Mouse (Mus musculus): ENCODE measurements around the gene Cnot11. TPM values are rescaled to one million over a fixed set of nuclear protein-coding genes. Genes with fewer than 3 reads are reported as not detected.
A peak's percentile ranks its signal among the peaks of the same experiment; 100 is the strongest.

Gene Cnot11
- 37.3 and 50.9 TPM in 2 replicates for polyA plus RNA-seq (2012; rRNA removed)

DNA sequence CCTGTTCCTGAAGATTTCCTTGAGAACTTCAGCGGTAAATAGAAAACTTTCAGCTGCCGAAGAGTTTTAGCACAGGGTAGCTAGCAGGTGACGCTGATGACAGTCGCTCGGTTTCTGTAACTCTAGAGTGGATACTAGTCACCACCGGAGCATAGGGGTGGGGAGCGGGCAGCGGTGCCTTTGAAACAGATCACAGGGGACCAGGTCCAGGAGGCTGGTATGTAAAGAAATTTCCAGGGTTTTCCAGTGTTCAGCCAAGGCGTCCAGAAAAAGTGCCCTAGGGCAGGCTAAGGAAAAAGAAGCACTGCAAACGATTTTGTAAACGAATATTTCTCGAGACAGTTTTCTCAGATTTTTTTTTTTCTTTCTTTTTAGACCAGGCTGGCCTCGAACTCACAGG is at the start of gene Cnot11:
Cnot11 (plus strand) TSS at position 162 of the 400 bp plus-strand sequence.
- Histone ChIP-seq H3K4me3 (ENCODE audit: control insufficient read depth, insufficient read depth, low read length) (peak within 1 kb of the TSS; percentile 67), H3K36me3 (ENCODE audit: control insufficient read depth, insufficient read depth, low read length) (peaks cover 18% of the 10 kb centered on the region), H3K4me1 (replicated peaks; ENCODE audit: control insufficient read depth, insufficient read depth, low read length) (peaks cover 5% of the 10 kb centered on the region), H3K27ac (ENCODE audit: control insufficient read depth, insufficient read depth, low read length) (no peak within 1 kb of the TSS), H3K27me3 (ENCODE audit: control insufficient read depth, insufficient read depth, low read length) (no peaks in the 10 kb centered on the region)
- no peak for DNase-seq
- TF ChIP-seq POLR2A (IDR thresholded peaks at IDR 0.05; ENCODE audit: control insufficient read depth, extremely low read depth, insufficient read depth, low read length, poor library complexity) (no peak), CTCF (IDR thresholded peaks at IDR 0.05; ENCODE audit: borderline replicate concordance, control insufficient read depth, extremely low read depth, insufficient read depth, low read length, poor library complexity) (no peak)
- WGBS: 66% methylated on average over 13 of the region's 13 CpGs

DNA sequence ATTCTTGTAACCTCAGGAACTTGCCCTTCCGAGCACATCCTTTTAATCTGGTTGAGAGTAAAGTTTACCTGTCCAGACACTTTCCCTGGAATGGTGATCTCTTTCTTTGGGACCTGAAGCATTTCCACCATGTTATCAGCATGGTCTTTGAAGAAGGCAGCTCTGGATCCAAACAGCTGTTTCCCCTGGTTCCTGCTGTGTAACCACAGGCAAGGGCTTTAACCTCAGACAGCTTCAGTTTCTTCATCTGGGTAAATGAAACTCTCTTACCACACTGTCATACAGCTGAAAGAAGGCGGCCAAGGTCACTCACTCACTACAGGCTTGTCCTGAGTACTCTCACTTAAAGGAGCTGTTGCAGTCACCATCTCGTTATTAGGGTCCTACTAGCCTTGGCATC is 47.4 kb upstream of the Cnot11 start:
- Histone ChIP-seq H3K36me3 (ENCODE audit: control insufficient read depth, insufficient read depth, low read length) (no peaks in the 10 kb centered on the region), H3K4me1 (replicated peaks; ENCODE audit: control insufficient read depth, insufficient read depth, low read length) (0 out of 2 replicates have a peak, but pooled peaks cover 4% of the 10 kb centered on the region), H3K27ac (ENCODE audit: control insufficient read depth, insufficient read depth, low read length) (no peak overlapping the region), H3K4me3 (ENCODE audit: control insufficient read depth, insufficient read depth, low read length) (no peak overlapping the region), H3K27me3 (ENCODE audit: control insufficient read depth, insufficient read depth, low read length) (no peaks in the 10 kb centered on the region)
- TF ChIP-seq POLR2A (IDR thresholded peaks at IDR 0.05; ENCODE audit: control insufficient read depth, extremely low read depth, insufficient read depth, low read length, poor library complexity) (no peak), CTCF (IDR thresholded peaks at IDR 0.05; ENCODE audit: borderline replicate concordance, control insufficient read depth, extremely low read depth, insufficient read depth, low read length, poor library complexity) (no peak)
- DNase-seq: no peak
- 30% methylated on average over 3 of the region's 3 CpGs for WGBS

DNA sequence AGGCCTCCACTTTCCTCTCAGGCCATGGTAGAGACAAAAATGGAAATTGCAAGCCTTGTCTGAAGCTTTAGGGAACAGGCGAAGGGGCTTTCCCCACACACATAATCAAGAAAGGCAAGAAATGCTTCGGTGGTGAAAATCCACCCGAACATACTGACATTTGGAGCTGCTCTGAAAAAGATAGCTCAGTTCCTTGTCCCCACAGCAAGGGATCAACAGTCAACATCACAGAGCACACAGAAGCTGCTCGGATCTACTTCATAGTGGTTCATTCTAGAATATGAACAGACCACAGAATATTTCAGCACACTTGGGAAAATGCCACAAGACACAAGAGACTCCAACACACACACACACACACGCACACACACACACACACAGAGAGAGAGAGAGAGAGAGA is 41.6 kb upstream of the Cnot11 start:
- TF ChIP-seq POLR2A (IDR thresholded peaks at IDR 0.05; ENCODE audit: control insufficient read depth, extremely low read depth, insufficient read depth, low read length, poor library complexity) (no peak), CTCF (IDR thresholded peaks at IDR 0.05; ENCODE audit: borderline replicate concordance, control insufficient read depth, extremely low read depth, insufficient read depth, low read length, poor library complexity) (no peak)
- Histone ChIP-seq H3K4me3 (ENCODE audit: control insufficient read depth, insufficient read depth, low read length) (no peak overlapping the region), H3K4me1 (replicated peaks; ENCODE audit: control insufficient read depth, insufficient read depth, low read length) (no peaks in the 10 kb centered on the region), H3K36me3 (ENCODE audit: control insufficient read depth, insufficient read depth, low read length) (no peaks in the 10 kb centered on the region), H3K27me3 (ENCODE audit: control insufficient read depth, insufficient read depth, low read length) (no peaks in the 10 kb centered on the region), H3K27ac (ENCODE audit: control insufficient read depth, insufficient read depth, low read length) (no peak overlapping the region)
- WGBS: 46% methylated on average over 5 of the region's 5 CpGs
- no peak for DNase-seq

DNA sequence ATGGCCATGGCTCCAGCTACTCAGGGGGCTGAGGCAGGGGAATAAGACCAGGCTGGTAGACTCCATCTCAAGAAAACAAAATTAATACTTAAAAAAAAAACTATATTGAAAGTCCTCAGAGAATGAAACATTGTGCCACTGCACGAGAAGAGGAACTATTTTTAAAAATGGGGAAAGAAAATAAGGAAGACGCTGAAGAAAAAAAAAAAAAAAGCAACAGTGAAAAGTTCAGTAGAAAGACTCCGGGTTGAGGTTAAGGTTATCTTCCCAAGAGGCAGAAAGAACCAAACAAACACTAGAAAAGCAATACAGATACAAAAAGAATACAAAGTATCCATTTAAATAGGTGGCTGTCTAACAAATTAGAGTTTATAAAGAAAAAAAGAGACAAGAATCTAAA is 41.1 kb upstream of the Cnot11 start:
- Histone ChIP-seq H3K4me1 (replicated peaks; ENCODE audit: control insufficient read depth, insufficient read depth, low read length) (no peaks in the 10 kb centered on the region), H3K27me3 (ENCODE audit: control insufficient read depth, insufficient read depth, low read length) (no peaks in the 10 kb centered on the region), H3K27ac (ENCODE audit: control insufficient read depth, insufficient read depth, low read length) (no peak overlapping the region), H3K36me3 (ENCODE audit: control insufficient read depth, insufficient read depth, low read length) (no peaks in the 10 kb centered on the region), H3K4me3 (ENCODE audit: control insufficient read depth, insufficient read depth, low read length) (no peak overlapping the region)
- TF ChIP-seq CTCF (IDR thresholded peaks at IDR 0.05; ENCODE audit: borderline replicate concordance, control insufficient read depth, extremely low read depth, insufficient read depth, low read length, poor library complexity) (no peak), POLR2A (IDR thresholded peaks at IDR 0.05; ENCODE audit: control insufficient read depth, extremely low read depth, insufficient read depth, low read length, poor library complexity) (no peak)
- DNase-seq: no peak
- 10% methylated on average over 3 of the region's 3 CpGs for WGBS

DNA sequence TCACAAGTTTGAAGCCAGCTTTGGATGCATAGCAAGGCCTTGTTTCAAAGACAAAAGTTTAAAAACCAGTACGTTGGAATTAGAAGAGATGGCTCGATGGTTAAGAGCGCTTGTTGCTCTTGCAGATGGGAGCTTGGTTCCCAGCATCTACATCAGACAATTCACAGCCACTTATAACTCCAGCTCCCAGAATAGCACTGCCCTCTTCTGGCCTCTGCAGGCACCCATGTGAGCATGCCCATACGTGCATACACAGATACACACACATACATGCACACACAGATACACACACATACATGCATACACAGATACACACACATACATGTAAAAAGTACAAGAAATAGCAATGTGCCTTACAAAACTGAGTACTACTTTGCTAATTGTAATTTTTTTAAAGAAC is 37.8 kb upstream of the Cnot11 start:
- no peaks in the 10 kb centered on the region for H3K4me1 ChIP-seq (replicated peaks; ENCODE audit: control insufficient read depth, insufficient read depth, low read length)
- no peaks in the 10 kb centered on the region for H3K27me3 ChIP-seq (ENCODE audit: control insufficient read depth, insufficient read depth, low read length)
- no peak for DNase-seq
- no peaks in the 10 kb centered on the region for H3K36me3 ChIP-seq (ENCODE audit: control insufficient read depth, insufficient read depth, low read length)
- no peak overlapping the region for H3K27ac ChIP-seq (ENCODE audit: control insufficient read depth, insufficient read depth, low read length)
- no peak overlapping the region for H3K4me3 ChIP-seq (ENCODE audit: control insufficient read depth, insufficient read depth, low read length)
- TF ChIP-seq POLR2A (IDR thresholded peaks at IDR 0.05; ENCODE audit: control insufficient read depth, extremely low read depth, insufficient read depth, low read length, poor library complexity) (no peak), CTCF (IDR thresholded peaks at IDR 0.05; ENCODE audit: borderline replicate concordance, control insufficient read depth, extremely low read depth, insufficient read depth, low read length, poor library complexity) (no peak)
- WGBS: 98% methylated on average over 4 of the region's 4 CpGs

DNA sequence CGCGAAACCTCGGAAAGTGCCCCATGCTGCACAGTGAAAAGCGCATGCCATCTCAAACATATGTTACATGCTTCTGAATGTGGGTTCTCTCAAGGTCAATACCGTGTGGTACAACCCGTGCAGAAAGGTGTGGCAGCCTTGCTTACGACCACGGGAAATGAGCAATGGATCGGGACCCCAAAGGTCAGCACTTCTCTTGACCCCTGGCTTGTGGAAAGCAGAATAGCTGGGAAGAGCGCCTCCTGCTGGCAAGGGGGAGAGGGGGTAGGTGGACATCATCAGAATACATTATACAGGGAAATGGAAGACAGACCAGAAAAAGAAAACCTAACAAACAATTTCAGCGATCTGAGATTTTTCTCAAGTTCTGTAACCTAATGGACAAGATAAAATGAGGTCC is 37.0 kb upstream of the Cnot11 start:
- TF ChIP-seq POLR2A (IDR thresholded peaks at IDR 0.05; ENCODE audit: control insufficient read depth, extremely low read depth, insufficient read depth, low read length, poor library complexity) (no peak), CTCF (IDR thresholded peaks at IDR 0.05; ENCODE audit: borderline replicate concordance, control insufficient read depth, extremely low read depth, insufficient read depth, low read length, poor library complexity) (peak; percentile 51; the same call in 1 of the 2 replicates)
- Histone ChIP-seq H3K27ac (ENCODE audit: control insufficient read depth, insufficient read depth, low read length) (no peak overlapping the region), H3K36me3 (ENCODE audit: control insufficient read depth, insufficient read depth, low read length) (no peaks in the 10 kb centered on the region), H3K27me3 (ENCODE audit: control insufficient read depth, insufficient read depth, low read length) (no peaks in the 10 kb centered on the region), H3K4me3 (ENCODE audit: control insufficient read depth, insufficient read depth, low read length) (no peak overlapping the region), H3K4me1 (replicated peaks; ENCODE audit: control insufficient read depth, insufficient read depth, low read length) (0 out of 2 replicates have a peak, but pooled peaks cover 2% of the 10 kb centered on the region)
- DNase-seq: no peak
- WGBS: 95% methylated on average over 11 of the region's 11 CpGs

DNA sequence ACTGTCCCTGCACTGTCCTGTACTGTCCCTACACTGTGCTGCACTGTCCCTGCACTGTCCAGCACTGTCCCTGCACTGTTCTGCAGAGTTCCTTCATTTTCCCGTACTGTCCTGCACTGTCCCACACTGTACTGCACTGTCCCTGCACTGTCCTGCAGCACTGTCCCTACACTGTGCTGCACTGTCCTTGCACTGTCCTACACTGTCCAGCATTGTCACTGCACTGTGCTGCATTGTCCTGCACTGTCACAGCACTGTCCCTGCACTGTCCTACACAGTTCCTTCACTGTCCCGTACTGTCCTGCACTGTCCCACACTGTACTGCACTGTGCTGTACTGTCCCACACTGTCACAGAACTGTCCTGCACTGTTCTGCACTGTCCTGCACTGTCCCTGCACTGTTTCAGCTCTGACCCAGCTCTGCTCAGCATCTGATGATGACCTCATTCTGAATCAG is 35.3 kb upstream of the Cnot11 start:
- no peak for TF ChIP-seq POLR2A (IDR thresholded peaks at IDR 0.05; ENCODE audit: control insufficient read depth, extremely low read depth, insufficient read depth, low read length, poor library complexity)
- TF ChIP-seq CTCF (IDR thresholded peaks at IDR 0.05; ENCODE audit: borderline replicate concordance, control insufficient read depth, extremely low read depth, insufficient read depth, low read length, poor library complexity): no peak
- no peak for DNase-seq
- Histone ChIP-seq H3K27ac (ENCODE audit: control insufficient read depth, insufficient read depth, low read length) (no peak overlapping the region), H3K36me3 (ENCODE audit: control insufficient read depth, insufficient read depth, low read length) (no peaks in the 10 kb centered on the region), H3K4me3 (ENCODE audit: control insufficient read depth, insufficient read depth, low read length) (no peak overlapping the region), H3K27me3 (ENCODE audit: control insufficient read depth, insufficient read depth, low read length) (no peaks in the 10 kb centered on the region), H3K4me1 (replicated peaks; ENCODE audit: control insufficient read depth, insufficient read depth, low read length) (peaks cover 8% of the 10 kb centered on the region; the same call in 1 of the 2 replicates)
- WGBS: 96% methylated on average over 2 of the region's 2 CpGs

Measured in thymus, adult 2 months (tissue).